Mouse (Mus musculus): Measurements from ENCODE around the gene Lpxn. TPM values are rescaled to one million over a fixed set of nuclear protein-coding genes. Genes with fewer than 3 reads are reported as not detected.

The Lpxn gene
- 49.7 and 54.9 TPM in 2 replicates for total RNA-seq (2017)

DNA sequence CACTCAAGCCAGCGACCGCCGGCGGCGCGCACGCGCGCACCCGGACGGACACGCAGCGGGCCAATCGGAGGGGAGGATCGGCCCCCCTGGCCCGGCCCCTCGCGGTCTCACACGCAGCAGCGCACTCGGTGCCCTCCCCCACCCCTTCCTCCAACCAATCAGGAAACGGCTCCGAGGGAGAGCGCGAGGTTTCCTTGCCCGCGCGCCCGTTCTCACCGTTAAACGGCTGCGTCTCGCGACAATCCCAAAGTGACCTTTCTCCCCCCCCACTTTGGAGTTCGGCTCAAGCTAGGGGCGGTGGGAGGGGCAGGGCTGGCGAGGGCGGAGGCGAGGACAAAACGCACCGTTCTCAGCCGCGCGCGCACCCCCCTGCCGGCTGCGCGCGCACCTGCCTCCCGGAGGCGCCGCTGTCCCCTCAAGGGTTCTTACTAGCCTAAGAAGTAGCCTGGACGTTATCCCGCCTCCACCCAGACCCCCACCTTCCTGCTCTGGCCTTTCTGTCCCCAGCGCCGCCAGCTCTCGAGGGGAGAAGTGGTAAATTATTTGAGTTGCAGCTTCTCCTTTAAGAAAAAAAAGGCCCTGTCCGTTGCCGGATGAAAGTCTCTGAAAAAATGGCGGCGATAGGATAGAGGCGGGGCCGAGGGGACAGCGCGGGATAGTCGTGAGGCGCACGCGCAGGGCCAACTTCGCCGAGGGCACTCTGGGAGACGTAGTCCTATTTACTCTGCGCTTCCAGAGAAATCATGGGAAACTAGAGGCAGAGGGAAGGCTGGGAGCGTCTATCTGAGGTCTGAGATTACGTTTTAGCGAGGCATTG is at the start of gene Lpxn, which contains the start of gene Zfp91:
Lpxn (plus strand) TSS at position 683 of the 817 bp plus-strand sequence.
Zfp91 (minus strand) TSS at position 616 of the 817 bp plus-strand sequence.
- peak; percentile 68 for ATAC-seq (ENCODE audit: extremely low read depth, insufficient number of reproducible peaks, low FRiP score, poor library complexity, severe bottlenecking)

DNA sequence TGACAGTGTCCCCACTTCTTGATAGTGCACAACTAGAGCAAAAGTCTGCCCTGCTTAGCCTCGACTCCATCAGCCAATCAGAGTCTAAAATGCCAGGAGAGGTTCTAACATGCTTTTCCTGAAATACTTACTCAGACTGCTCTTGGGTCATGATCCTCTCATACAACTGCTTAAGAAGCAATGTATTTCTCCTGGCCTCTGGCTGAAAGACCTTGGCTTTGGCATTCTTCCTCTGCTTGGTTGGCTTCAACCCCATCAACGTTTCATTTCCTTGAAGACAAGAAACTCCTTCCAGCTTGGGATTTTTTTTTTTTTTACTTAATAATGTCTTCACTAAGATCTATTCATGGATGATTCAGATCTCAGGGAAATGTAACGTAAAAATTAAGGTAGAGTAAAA is 39.7 kb upstream of the Lpxn start:
- ATAC-seq (ENCODE audit: extremely low read depth, insufficient number of reproducible peaks, low FRiP score, poor library complexity, severe bottlenecking), result no peak

DNA sequence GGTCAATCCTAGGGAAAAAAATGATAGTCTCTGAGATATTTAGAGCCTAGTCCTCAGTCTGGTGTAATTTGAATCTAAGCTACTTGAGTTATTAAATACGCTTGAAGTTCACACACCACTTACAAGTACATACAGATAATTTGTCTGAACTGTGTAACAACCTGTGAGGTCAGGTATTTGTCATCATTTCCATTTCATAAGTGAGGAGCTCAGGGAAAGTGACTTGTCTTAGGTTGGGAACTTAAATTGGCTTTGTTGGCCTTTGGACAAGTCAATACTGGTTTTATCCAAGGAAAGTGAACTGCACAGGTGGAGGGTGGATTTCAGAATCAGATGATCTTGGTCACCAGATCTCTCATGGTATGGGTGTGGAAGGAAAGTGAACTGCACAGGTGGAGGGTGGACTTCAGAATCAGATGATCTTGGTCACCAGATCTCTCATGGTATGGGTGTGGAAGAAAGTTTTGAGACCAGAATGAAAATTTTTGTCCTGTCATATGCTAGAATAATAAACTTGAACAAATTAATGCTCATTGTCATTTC is 37.0 kb upstream of the Lpxn start:
- ATAC-seq (ENCODE audit: extremely low read depth, insufficient number of reproducible peaks, low FRiP score, poor library complexity, severe bottlenecking), result no peak

DNA sequence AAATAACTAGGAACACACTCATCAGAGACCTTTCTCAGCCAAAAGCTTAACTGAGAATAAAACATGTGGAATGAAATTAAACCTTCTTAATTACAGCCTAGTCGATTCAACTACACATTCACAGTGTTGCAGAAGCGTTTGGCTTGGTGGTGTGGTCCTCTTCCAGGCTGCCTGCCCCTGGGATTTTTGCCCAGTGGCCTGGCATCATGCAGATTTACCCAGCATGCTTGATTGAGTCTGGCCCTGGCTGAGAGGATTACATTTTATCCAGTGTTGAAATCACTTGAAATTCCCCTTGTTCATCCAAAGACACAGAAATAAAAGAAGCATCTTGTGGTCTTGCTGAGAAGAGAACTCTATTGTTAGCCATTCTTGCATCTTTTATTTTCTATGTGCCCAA is 36.3 kb upstream of the Lpxn start:
- ATAC-seq (ENCODE audit: extremely low read depth, insufficient number of reproducible peaks, low FRiP score, poor library complexity, severe bottlenecking), result no peak

DNA sequence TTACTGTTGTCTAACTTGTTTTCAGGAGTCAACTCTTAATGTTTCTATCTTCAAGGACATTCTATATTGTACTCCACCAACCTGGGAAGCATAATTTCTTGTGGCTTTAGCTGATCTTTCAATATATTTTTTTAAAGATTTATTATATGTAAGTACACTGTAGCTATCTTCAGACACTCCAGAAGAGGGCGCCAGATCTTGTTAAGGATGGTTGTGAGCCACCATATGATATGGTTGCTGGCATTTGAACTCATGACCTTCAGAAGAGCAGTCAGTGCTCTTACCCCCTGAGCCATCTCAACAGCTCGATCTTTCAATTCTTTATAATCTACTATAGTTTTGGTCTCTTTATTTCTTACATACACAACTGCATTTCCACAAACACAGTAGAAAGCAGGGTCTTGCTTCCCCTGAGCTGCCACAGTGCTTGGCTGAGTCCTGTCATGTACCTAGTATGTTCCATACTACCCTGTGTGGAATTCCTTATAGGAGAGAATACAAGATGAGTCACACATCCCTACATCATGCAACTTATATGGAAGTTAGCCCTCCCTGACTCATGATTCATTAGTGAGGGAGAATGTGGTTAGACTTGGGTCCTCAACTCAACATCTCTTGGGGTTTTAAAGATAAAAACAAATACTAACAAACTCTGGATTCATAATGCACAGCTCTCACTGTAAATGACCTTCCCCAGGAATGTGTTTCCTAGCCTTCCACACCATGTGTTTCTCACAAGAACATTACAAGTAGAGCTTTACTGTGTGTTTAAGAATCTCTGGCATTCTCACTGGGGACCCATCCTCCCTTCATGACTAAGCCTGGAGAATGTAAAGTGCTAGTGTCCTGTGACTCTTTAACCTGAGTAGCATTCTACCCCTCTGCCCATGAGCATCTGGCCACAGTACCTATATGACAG is 33.5 kb upstream of the Lpxn start:
- ATAC-seq (ENCODE audit: extremely low read depth, insufficient number of reproducible peaks, low FRiP score, poor library complexity, severe bottlenecking), result no peak

DNA sequence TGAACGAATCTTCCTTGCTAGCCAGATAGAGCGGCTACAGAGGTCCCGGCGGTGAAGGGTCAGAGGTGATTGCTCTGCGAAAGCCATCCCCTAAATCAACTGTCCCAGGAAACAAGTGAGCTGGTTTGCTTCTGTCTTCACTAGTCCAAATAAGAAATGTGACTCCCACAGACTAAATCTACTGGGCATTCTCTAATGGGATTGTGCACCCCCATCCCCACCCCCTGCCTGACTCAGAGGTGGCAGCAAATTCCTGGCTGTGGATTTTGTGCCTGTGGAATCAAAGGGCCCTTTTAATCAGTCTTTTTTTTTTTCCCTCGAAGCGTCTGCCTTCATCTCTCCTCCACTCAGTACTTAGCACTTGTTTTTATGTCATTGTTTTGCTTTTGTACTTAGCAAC is 30.7 kb upstream of the Lpxn start, which contains the start of gene Cntf:
Cntf (minus strand) TSS at position 325 of the 400 bp plus-strand sequence.
- ATAC-seq (ENCODE audit: extremely low read depth, insufficient number of reproducible peaks, low FRiP score, poor library complexity, severe bottlenecking), result no peak

DNA sequence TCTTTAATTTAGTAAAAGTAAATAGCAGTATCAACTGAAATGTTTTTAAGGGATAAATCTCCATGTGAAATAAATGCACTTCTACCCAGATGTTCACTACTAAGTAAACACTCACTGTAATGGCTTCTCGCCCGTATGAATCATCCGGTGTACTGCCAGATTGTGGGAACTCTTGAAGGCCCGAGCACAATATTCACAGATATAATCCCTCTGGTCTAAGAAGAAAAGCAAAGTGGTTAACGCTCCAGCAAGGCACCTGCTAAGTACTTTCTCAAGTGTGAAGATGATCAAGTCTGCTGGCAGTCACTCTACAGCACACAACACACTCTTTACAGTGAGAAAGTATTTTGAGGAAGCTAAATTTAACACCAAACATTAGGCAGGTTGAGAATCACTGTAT is 25.1 kb upstream of the Lpxn start:
- ATAC-seq (ENCODE audit: extremely low read depth, insufficient number of reproducible peaks, low FRiP score, poor library complexity, severe bottlenecking), result no peak

DNA sequence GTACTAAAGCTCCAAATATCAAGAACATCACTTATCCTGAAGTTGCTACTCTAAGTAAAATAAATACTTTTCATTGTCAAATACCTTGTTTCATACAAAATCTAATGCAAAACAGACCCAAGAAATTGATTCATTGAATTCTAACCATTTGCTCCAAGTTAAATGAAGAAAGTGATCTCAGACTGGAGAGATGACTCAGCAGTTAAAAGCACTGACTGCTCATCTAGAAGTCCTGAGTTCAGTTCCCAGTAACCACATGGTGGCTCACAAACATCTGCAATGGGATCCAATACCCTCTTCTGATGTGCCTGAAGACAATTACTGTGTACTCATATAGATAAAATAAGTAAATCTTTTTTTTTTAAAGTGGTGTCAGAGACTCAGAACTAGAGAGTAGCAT is 15.6 kb upstream of the Lpxn start:
- ATAC-seq (ENCODE audit: extremely low read depth, insufficient number of reproducible peaks, low FRiP score, poor library complexity, severe bottlenecking), result no peak

DNA sequence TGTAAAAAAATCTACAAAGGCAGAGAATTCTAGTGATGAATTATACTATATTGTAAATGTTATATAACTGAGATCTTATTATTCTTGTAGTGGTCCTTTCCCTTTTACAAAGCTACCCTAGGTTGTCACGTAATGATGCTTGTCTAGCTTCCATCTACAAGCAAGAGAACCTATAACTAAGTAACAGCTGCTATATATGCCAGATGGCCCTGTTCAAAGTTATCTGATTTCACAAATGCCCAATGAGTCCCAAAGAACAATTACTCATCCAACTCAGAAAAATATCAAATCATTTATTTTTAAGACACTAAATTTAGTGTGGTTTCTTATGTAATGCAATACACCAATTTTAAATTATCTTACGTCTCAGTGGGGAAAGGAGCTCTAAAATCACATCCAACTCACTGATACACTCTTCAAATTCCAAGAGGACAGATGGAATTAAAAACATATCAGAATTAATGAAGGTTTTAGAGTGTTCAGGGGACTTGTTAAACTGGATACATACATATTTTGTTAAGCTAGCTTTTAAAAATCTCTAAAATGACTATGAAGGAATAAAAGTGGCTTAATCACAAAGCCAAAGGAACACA is 9.1 kb upstream of the Lpxn start:
- ATAC-seq (ENCODE audit: extremely low read depth, insufficient number of reproducible peaks, low FRiP score, poor library complexity, severe bottlenecking), result no peak

DNA sequence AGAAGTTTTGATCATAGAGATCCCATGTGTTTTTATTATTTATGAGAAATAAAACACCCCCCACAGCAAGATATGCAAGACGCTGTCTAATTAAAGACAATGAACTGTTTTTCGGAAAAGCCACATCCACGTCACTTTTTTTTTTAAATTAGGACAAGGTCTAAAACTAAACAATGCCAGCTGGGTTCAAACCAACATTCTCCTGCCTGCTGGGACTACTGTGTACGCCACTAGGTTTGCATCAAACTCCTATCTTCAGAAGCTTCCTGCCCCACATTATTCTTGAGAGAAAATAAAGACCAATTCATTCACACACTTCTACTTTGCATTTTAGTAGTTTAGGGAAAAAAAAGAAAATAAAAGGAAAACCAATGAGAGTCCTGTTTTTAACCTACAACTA is 8.3 kb upstream of the Lpxn start:
- ATAC-seq (ENCODE audit: extremely low read depth, insufficient number of reproducible peaks, low FRiP score, poor library complexity, severe bottlenecking), result no peak

DNA sequence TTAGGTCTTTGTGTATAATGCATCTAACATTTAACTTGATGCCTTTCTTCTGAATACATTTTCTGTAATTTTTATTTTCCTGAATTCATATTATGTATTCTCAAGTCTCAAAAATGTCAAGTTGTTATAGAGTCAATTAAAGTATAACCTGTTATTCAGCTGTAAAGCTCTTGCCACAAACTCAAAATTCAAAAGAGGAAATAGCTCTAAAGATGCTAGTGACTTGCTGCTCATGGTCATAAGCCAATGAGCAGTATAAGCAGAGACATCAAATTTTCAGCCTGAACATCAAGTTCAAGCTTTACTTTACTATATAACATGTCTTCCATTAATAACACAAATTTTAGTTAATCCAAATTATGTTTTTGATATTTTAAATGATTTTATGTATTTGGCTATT is 3.6 kb upstream of the Lpxn start:
- no peak for ATAC-seq (ENCODE audit: extremely low read depth, insufficient number of reproducible peaks, low FRiP score, poor library complexity, severe bottlenecking)

DNA sequence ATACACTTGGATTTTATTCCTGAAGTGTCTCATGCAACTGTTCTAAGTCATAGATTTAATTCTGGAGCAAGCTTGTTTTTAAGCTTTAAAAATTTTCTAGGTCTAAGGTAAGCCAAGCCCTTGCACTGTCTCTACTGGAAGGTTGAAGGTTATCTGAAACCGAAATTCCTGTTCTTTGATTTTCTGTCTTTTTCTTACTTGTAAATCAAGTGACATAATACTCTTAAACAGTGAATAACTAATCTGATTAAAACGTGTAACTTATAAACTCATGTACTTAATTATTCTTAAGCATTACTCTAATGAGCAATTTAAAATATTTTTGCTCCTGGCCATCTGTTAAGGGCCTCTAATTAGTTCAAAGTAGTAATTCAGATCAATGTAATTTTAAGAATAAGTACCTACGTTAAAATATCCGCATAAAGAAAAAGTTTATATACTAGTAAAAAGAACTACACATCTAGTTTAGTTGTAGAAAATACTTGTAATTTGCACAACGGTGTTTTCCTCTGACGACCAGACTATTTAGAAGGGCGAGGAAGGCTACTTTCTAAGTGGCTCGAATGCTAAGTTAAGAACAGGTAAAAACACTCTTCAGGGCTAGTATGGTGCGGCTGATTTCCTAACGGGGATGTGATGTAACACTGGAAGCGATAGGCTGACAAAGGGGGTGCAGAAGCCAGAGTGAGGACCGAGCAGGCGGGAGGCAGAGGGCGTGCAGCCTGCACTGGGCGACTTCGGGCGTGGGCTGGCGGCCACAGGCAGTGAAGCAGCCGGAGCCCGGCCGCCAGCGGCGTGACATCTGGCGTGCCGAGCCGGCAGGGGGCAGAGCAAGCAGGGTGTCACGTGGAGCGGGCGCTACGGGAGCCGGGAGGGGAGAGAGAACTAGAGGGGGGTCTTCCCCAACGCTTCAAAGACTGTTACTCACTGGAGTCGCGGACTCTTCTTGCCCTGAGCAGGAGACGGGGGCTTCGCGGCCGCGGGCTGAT is 1.6 kb upstream of the Lpxn start:
- ATAC-seq (ENCODE audit: extremely low read depth, insufficient number of reproducible peaks, low FRiP score, poor library complexity, severe bottlenecking), result peak; percentile 44

DNA sequence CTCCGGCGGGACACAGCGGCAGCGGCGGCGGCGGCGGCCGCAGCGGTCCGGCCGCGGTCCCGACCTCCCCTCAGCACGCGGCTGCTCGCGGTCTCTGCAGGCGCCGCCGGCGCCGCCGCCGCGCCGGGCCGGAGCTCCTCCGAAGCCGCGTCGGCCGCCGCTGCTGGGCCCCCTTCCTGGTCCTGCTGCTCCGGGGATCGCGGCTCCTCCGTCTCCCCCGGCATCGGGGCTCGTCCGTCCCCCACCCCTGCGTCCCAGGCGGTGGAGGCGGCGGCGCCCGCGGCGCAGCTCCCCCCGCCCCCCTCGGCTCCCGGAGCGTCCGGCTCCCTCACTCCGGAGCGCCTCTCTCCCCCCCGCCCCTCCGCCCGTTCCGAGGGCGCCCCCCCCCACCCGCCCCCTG is 883 bp upstream of the Lpxn start:
- no peak for ATAC-seq (ENCODE audit: extremely low read depth, insufficient number of reproducible peaks, low FRiP score, poor library complexity, severe bottlenecking)

DNA sequence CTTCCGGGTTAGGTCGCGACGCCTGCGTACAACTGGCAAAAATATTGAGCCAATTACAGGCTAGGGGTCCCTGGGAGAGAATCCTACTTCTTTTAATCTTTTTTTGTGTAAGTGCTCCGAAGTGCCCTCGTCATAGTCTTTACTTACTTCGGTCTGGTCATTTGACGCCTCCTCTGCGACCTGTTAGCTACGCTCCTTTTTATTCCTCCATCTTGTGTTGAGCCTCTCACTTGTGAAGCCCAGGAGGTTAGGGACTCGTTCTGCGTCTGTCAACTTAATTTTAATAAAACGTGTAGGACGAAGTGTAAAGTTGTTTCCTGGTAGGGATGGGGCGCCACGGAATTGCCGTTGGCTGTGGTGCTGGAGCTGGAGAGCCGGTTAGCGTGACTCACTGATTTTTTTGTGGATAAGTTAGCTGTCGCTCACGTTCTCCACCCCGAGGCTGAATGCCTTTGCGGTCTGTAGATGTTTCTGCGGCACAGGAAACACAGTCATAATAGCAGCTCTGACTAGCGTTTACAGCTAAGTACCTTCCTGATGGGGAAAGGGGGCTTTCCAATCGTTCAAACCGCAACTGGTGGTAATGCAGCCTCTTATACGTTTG is 437 bp downstream of the Lpxn start:
- ATAC-seq (ENCODE audit: extremely low read depth, insufficient number of reproducible peaks, low FRiP score, poor library complexity, severe bottlenecking), result peak; percentile 51

DNA sequence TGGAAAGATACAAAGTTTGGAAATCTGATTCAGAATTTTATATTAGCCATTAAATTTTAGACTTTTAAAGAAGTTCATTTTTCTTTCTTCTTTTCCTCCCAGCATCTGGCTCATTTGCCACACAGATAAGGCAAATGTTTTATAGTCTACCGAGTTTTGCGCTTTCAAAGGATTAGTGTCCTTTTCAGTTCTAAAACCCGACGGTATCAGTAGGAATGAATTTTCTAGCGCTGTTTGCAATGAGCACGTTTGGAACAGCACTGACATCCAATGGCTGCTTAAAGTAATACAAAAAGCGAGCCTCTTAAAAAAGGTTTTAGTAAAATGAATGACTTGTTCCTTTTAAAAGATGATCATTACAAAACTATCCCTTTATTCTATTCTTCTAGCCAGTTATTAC is 1.1 kb downstream of the Lpxn start:
- ATAC-seq (ENCODE audit: extremely low read depth, insufficient number of reproducible peaks, low FRiP score, poor library complexity, severe bottlenecking), result no peak

DNA sequence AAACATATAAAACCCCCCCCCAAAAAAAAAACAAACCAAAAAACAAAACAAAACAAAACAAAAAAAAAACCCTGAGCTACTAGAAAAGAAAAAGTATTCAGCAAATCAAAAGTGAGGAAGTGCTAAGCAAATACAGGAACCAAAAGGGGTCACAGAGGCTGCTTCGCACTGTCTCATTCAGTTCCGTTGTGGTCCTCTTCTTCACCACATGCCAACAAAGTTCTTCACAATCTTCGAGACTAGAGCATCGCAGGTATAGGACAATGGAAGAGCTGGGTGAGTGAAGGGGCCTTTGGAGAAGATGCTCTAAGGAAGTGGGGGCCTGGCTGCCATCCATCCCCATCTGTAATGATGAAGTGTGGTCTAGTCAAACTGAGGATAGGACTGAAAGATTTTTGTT is 2.4 kb downstream of the Lpxn start:
- ATAC-seq (ENCODE audit: extremely low read depth, insufficient number of reproducible peaks, low FRiP score, poor library complexity, severe bottlenecking), result peak; percentile 27; the same call in 1 of the 2 replicates

DNA sequence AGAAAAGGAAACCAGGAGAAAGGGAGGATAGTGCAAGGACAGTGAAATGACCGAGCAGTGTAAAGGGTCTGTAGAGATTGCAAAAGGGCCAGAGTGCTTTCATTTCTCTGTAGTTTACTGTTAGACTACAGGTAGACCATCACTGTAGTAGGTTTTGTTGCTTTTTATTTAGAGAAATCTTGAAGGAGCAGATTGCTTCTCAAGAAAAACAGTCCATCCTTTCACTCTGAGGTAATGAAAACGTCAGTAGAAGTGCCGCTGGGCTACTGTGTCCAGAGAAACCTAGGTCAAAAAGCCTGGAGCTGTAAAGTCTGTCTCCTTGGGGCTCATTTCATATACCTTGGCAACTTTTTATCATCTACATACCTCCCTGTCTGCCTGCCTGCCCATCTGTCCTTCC is 3.1 kb downstream of the Lpxn start:
- no peak for ATAC-seq (ENCODE audit: extremely low read depth, insufficient number of reproducible peaks, low FRiP score, poor library complexity, severe bottlenecking)

DNA sequence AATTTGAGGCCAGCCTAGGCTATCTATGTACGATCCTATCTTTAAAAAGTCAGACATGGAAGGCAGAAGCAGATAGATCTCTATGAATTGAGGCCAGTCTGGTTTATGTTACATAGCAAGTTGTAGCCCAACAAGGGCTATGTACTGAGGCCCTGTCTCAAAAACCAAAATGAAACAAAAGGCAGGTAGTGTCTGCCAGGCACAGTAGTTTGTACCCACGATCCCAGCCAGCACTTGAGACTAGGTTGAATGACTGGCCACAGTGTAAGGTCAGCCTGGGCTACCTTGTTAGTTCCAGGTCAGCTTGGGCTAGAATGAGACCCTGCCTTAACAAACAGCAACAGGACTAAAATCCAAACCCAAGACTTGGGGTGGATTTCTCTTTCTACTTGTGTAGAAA is 4.6 kb downstream of the Lpxn start:
- ATAC-seq (ENCODE audit: extremely low read depth, insufficient number of reproducible peaks, low FRiP score, poor library complexity, severe bottlenecking), result no peak

Data from neutrophil, adult 5-6 weeks (primary cell).